Mouse (Mus musculus) skeletal muscle tissue, adult 2 months (tissue): Measurements from ENCODE around the gene Grhpr.
A peak's percentile ranks its signal among the peaks of the same experiment; 100 is the strongest.
"Not testable (repeated sequence)": the region's sequence is repeated elsewhere in the genome, so short reads cannot be mapped to it uniquely, and the experiment has no call there.

ENCODE experiments used
- DNase-seq: peaks from one replicate; pipeline ENCODE4 v3.0.0-alpha.2; 2012; ENCODE audit warnings: low read depth, low spot score

The Grhpr gene

DNA sequence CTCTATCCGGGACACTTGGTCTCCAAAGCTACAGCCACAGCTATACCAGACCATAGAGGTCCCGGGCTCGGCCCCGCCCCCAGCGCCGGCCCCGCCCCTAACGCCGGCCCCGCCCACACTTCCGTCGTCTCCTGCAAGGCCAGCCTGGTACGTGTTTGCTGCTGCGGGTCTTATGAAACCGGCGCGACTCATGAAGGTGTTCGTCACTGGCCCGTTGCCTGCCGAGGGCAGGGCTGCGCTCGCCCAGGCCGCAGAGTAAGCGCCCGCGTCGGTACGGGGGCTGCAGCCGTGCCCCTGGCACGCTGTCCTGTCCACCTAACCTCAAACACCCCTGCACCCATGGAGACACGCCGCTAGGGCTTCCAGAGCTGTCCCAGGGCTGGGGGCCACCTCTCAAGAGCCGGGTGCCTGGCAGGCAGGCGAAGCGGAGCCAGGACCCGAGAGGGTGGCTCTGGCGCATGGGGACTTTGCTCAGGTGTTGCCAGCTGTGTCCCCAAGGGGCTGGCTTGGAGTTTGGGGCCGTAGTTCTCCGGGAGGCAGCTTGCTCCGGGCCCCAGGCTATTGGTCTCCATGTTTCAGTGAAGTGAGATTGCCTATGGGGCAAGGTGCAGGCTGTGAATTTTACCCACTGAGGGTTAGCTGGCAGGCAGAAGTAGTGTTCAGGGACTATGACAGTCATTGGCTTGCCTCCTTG lies at the start of gene Grhpr:
Grhpr (plus strand) TSS at position 116 of the 694 bp plus-strand sequence.
- peak; percentile 86 for DNase-seq

DNA sequence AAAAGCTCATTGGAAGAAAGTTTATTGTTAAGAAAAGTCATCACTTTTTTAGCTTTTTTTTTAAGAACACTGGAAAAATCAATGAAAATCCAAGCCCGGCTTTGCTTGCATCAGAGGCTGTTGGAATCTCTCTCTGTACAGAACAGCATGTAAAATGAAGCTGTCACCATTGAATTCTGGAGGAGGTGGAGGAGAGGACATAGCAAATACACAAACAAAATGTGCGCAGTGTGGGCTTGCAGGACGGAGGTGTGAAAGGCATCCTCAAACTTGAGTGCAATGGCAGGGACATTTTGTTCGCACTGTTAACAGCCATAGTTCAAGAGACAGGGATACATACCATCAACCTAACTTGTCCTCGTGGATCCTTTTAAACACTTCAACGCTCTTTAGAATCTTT lies 49.5 kb upstream of the Grhpr start:
- DNase-seq: no peak

- DNase-seq: no peak
Observed at GRCm38 (mm10) chr4:44938359-44939340, 42.5 kb upstream of the Grhpr start.

- DNase-seq: no peak
Observed at GRCm38 (mm10) chr4:44939576-44940249, 41.5 kb upstream of the Grhpr start.

- DNase-seq: no peak
Observed at GRCm38 (mm10) chr4:44940286-44940685, 40.9 kb upstream of the Grhpr start.

- DNase-seq: no peak
Observed at GRCm38 (mm10) chr4:44942237-44942636, 39.0 kb upstream of the Grhpr start.

DNA sequence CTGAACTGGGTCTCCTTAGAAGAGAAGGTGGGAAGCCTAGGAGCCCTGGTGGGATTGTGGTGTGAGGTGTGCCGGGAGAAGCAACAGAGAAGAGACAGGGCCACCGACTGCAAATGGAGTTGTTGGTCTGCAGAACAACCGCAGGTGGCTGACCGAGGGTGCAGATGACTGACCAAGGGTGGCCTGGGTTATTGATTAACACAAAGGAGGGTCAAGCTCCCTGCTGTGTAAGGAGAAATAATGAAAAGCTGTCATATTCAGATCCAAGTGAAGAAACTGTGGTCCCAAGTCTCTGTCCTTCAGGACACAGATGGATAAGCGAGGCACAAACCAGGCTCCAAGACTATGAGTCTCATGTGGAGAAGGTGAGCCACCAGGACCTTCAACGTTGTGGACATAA lies 37.7 kb upstream of the Grhpr start:
- DNase-seq: no peak

DNA sequence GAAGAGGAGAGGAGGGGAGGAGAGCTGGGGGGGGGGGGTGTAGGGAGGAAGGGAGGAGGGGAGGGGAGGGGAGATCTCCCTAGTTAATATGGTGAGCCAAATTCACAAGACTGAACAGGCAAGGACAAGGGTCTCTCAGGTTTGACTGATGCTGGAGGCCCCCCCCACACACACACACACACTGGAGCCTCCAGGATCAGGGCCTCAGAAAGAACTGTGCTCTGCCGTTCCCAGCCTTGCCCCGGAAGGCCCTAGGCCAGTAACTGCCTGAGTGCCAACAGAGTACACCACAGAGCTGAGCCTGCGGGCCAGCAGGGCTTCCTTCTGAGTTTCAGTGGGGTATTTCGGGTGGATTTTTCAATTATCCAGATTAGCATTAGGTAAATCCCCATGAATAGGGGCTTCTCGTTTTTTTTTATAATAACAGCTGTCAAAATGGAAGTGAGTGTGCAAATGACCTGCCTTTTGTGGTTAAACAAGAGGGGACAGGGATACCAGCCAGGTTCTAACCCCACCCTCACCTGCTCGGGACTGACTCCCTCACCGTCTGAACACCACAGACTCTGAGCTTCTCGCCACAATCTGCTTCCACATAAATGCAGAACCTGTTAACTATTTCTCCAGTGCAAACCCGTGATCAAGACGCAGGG lies 36.6 kb upstream of the Grhpr start:
- DNase-seq: no peak

DNA sequence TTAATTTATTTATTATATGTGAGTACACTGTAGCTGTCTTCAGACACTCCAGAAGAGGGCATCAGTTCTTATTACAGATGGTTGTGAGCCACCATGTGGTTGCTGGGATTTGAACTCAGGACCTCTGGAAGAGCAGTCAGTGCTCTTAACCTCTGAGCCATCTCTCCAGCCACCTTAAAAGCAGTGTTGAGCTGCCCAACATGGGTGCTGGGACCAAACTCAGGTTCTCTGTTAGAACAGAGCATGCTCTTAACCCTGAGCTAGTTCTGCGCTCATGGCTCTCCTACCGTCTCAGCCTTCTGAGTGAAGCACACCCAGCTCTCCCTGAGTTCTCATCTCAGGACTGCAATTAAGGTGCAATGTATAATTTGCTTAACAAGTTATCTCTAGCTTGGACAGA lies 35.1 kb upstream of the Grhpr start:
- not testable (repeated sequence) for DNase-seq

- DNase-seq: no peak
Observed at GRCm38 (mm10) chr4:44947464-44947863, 33.7 kb upstream of the Grhpr start.

GRCm38 (mm10) chr4:44948314-44948713 lies 32.9 kb upstream of the Grhpr start:
- no peak for DNase-seq

- no peak for DNase-seq
Observed at GRCm38 (mm10) chr4:44953041-44953440, 28.2 kb upstream of the Grhpr start.

DNA sequence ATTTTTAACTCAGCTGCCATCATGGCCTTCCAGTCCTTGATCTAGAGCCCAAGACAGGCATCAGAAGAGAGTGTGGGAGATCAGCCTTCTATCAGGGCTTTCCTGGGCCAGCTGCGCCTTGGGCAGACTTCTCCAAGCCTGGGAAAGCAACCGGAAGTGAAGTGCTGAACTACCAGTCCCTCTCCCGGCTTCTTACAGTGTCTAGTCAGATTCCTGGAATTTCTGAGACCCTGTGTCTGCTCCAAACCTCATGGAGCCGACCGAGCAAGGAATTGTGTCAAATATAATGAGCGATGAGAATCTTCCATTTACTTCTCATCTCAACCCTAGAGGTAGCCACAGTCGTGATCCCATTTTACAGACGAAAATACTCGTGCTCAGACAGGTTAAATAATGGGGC lies 22.4 kb upstream of the Grhpr start:
- no peak for DNase-seq

DNA sequence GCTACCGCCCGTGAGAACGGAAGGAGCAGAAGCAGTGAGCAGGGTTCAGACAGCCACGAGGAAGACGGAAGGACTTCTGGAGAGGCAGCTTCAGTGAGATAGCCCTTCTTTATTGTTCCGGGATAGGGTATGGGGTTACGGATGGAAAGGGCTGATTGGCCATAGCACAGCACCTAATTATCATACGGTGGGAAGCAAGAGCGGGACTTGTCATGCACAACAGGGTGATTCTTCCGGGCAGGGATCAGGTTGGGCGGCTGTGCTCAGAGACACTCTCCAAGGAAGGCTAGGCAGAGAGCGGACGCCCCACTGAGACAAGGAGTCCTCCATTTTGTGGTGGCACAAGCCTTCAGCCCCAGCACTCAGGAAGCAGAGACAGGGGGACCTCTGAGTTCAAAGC lies 22.0 kb upstream of the Grhpr start:
- no peak for DNase-seq

- no peak for DNase-seq
Observed at GRCm38 (mm10) chr4:44963156-44963555, 18.0 kb upstream of the Grhpr start.

DNA sequence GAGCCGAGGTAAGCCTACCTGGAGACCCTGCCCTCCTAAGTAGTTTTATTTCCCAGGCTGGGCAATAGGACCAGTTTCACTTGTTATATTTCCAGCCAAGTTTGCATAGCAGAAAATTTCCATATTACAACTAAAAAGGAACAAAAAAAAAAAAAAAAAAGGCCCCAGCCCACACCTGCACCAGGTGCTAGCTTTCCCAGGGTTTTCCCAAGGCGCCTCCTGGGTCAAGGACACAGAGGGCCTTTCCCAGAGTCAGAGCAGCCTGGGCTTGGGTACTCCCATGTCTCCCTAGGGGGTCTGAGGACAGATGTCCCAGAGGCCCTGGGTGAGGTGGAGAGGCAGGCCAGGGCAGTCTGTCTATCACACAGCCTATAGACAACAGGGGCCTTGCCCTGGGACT lies 16.0 kb upstream of the Grhpr start:
- no peak for DNase-seq

- no peak for DNase-seq
Observed at GRCm38 (mm10) chr4:44965736-44966135, 15.5 kb upstream of the Grhpr start.

DNA sequence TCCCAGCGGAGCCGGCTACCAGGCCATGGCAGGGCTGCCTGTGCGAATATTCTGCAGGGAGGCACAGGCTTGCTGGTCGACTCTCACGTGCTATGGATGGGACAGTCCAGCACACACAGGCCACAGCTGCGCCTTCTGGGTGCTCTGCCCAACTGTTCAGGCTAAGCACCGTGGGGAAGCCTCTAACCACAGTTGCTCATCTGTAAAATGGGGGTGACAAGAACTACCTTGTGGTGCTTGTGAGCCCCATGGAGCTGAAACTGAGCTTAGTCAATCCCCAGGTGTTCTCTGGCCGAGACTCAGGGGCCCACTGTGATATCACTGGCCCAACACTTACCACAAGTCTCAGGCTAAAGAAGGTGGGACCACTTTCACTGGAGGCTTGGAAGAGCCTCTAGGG lies 13.8 kb upstream of the Grhpr start:
- DNase-seq: no peak

DNA sequence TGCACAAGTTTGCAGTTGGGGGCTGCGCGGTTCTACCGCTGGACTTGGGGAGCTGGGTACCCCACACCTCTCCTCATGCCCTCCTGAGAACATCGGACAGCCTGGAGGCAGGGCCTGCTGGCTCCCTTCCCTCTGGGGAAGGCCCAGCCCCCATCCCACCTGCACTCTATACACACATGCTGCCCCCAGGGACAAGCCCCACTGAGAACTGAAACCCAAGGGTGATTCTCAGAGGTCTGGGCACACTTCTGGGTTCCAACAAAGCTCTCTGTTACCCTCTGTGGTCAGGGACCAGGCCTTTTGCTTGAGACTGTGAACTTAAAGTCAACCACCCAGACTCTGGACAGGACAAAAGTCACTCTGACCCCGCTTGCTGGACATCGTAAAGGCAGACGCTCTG lies 11.1 kb upstream of the Grhpr start:
- DNase-seq: no peak

DNA sequence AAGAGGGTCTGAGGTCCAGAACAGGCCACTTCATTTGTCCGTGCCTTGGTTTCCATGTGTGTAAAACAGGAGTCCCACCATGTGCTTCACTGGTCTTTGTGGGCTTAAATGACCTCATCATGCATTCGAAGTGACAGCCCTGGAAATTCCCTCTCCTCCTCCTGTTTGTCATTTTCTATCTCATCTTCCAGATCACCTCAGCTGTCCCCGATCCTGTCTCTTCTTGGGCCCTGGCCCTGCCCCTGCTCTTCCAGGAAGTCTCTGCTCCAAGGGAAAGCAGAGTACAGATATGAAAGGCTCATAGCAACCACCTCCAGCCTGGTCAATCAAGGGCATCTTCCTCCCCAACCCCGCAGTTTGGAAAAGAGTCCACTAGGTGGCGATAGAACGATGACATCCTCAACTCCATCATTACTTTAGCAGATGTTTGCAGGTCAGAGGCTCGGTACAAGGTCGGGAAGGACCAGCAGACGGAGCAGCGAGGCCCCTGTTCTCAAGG lies 10.5 kb upstream of the Grhpr start:
- peak; percentile 52 for DNase-seq

- DNase-seq: peak; percentile 67
Observed at GRCm38 (mm10) chr4:44973450-44973849, 7.7 kb upstream of the Grhpr start.

GRCm38 (mm10) chr4:44973871-44974270 lies 7.3 kb upstream of the Grhpr start:
- no peak for DNase-seq
